Mouse (Mus musculus) cerebellum, adult 2 months (tissue): Measurements from ENCODE around the gene Asphd2.

Experiments
- CTCF ChIP-seq: fragments of 200-500 bp; IDR thresholded peaks from 2 replicates; pipeline ENCODE4 v1.5.1; 2011; ENCODE audit warnings: low read depth, mild to moderate bottlenecking, control low read depth, low read length, moderate library complexity, borderline replicate concordance; ENCODE audit not compliant: insufficient read depth
- POLR2A ChIP-seq: fragments of 200-500 bp; IDR thresholded peaks from 2 replicates; pipeline ENCODE4 v1.6.1; 2011; ENCODE audit warnings: low read length, control low read depth, borderline replicate concordance; ENCODE audit not compliant: insufficient read depth

DNA sequence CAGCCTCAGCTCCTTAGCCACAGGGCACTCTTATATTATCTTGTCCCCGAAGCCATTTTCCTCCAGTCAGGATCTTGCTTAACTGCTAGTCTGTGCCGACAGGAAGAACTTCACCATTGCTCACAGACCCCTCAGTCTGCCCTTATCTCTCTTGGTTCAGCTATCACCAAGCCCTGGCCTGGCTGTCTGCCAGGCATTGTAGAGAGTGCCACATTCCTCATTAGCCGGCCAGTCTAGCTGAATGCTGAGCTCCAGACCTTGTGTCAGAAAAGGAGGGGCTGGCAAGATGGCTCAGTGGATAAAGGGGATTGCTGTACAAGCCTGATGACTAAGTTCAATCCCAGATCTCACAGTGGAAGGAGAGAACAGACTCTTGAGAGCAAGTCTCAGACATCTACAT lies 11.4 kb upstream of the Asphd2 start:
- TF ChIP-seq POLR2A (no peak), CTCF (no peak)
